Mouse (Mus musculus) midbrain, embryonic 13.5 days (tissue): ENCODE data around the gene Adamtsl5. TPM values are rescaled to one million over a fixed set of nuclear protein-coding genes. Genes with fewer than 3 reads are reported as not detected.
A peak's percentile ranks its signal among the peaks of the same experiment; 100 is the strongest.

Source experiments
- ATAC-seq: fragments of 200-750 bp; cut with Nextera tagmentation; 2 replicates; pipeline ENCODE4 v1.8.0; 2017; ENCODE audit warnings: mild to moderate bottlenecking, moderate TSS enrichment, moderate library complexity
- H3K27ac ChIP-seq: fragments of 300-500 bp; sonication (generic); 2 replicates; pipeline ENCODE4 v1.5.1; 2015; ENCODE audit warnings: inconsistent platforms, mild to moderate bottlenecking, moderate library complexity
- H3K27me3 ChIP-seq: fragments of 300-500 bp; sonication (generic); 2 replicates; pipeline ENCODE4 v1.6.1; 2015; ENCODE audit warnings: mild to moderate bottlenecking, inconsistent platforms
- H3K36me3 ChIP-seq: fragments of 300-500 bp; sonication (generic); 2 replicates; pipeline ENCODE4 v1.6.1; 2015; ENCODE audit warnings: mild to moderate bottlenecking, inconsistent platforms
- H3K4me1 ChIP-seq: fragments of 300-500 bp; sonication (generic); replicated peaks from 2 replicates; pipeline ENCODE4 v1.6.1; 2015; ENCODE audit warnings: inconsistent platforms
- H3K4me2 ChIP-seq: fragments of 300-500 bp; sonication (generic); replicated peaks from 2 replicates; pipeline ENCODE4 v1.6.1; 2015; ENCODE audit warnings: moderate library complexity, mild to moderate bottlenecking, inconsistent platforms
- H3K4me3 ChIP-seq: fragments of 300-500 bp; sonication (generic); replicated peaks from 2 replicates; pipeline ENCODE4 v1.5.1; 2015; ENCODE audit warnings: mild to moderate bottlenecking, inconsistent platforms
- H3K9ac ChIP-seq: fragments of 300-500 bp; sonication (generic); replicated peaks from 2 replicates; pipeline ENCODE4 v1.6.1; 2015; ENCODE audit warnings: mild to moderate bottlenecking, inconsistent platforms
- H3K9me3 ChIP-seq: fragments of 300-500 bp; sonication (generic); 2 replicates; pipeline ENCODE4 v1.6.1; 2016; ENCODE audit warnings: mild to moderate bottlenecking, inconsistent platforms
- WGBS: fragments of 180-500 bp; shearing (Covaris S2); methylation state at CpG from one replicate; pipeline ENCODE4 v1.1.7; 2015; 5-methylcytosine and 5-hydroxymethylcytosine counted together
- polyA plus RNA-seq: library from polyadenylated mRNA; unstranded; fragments of >200 nt; fragmentation: Nextera tagmentation; extraction: Ambion mirVana; gene quantifications from 2 replicates; pipeline ENCODE4 v1.2.1, GENCODE M21; 2015

The Adamtsl5 gene
- polyA plus RNA-seq, 1 experiment from 2014 or later = 0.61 TPM

GRCm38 (mm10) chr10:80385811-80386734 is 37.9 kb upstream of the Adamtsl5 start:
- Histone ChIP-seq H3K27ac (peak overlapping the region; percentile 99), H3K27me3 (no peaks in the 10 kb centered on the region), H3K9me3 (no peaks in the 10 kb centered on the region), H3K4me1 (peaks cover 48% of the 10 kb centered on the region), H3K9ac (peak overlapping the region; percentile 100), H3K4me2 (peak overlapping the region; percentile 98), H3K36me3 (peaks cover 56% of the 10 kb centered on the region), H3K4me3 (peak overlapping the region; percentile 100)
- ATAC-seq = peak; percentile 83
- WGBS = under 1% methylated on average over 34 of the region's 34 CpGs

- H3K4me3 ChIP-seq = peak overlapping the region; percentile 100
- peaks cover 54% of the 10 kb centered on the region for H3K36me3 ChIP-seq
- H3K27ac ChIP-seq = peak overlapping the region; percentile 99
- ATAC-seq = peak; percentile 26
- H3K27me3 ChIP-seq = no peaks in the 10 kb centered on the region
- peaks cover 54% of the 10 kb centered on the region for H3K4me1 ChIP-seq
- peak overlapping the region; percentile 100 for H3K9ac ChIP-seq
- no peaks in the 10 kb centered on the region for H3K9me3 ChIP-seq
- WGBS = 6% methylated on average over 7 of the region's 7 CpGs
- peak overlapping the region; percentile 98 for H3K4me2 ChIP-seq
These were observed 37.1 kb upstream of the Adamtsl5 start for GRCm38 (mm10) chr10:80385310-80385709.

- Histone ChIP-seq H3K36me3 (peaks cover 53% of the 10 kb centered on the region), H3K4me1 (peaks cover 54% of the 10 kb centered on the region), H3K9ac (peak overlapping the region; percentile 100), H3K27ac (peak overlapping the region; percentile 99), H3K27me3 (no peaks in the 10 kb centered on the region), H3K4me3 (peak overlapping the region; percentile 100), H3K4me2 (peak overlapping the region; percentile 98), H3K9me3 (no peaks in the 10 kb centered on the region)
- ATAC-seq = no peak
- 69% methylated on average over 7 of the region's 7 CpGs for WGBS
These were observed 36.5 kb upstream of the Adamtsl5 start for GRCm38 (mm10) chr10:80384709-80385108.

GRCm38 (mm10) chr10:80384115-80384639 is 36.0 kb upstream of the Adamtsl5 start:
- 87% methylated on average over 4 of the region's 4 CpGs for WGBS
- Histone ChIP-seq H3K4me2 (peak overlapping the region; percentile 98), H3K9me3 (no peaks in the 10 kb centered on the region), H3K4me1 (peaks cover 54% of the 10 kb centered on the region), H3K27me3 (no peaks in the 10 kb centered on the region), H3K4me3 (peak overlapping the region; percentile 100), H3K9ac (peak overlapping the region; percentile 100), H3K27ac (peak overlapping the region; percentile 99; the same call in 1 of the 2 replicates), H3K36me3 (peaks cover 58% of the 10 kb centered on the region)
- ATAC-seq = no peak

GRCm38 (mm10) chr10:80383431-80383830 is 35.2 kb upstream of the Adamtsl5 start:
- H3K4me2 ChIP-seq = peak overlapping the region; percentile 98
- H3K36me3 ChIP-seq = peaks cover 59% of the 10 kb centered on the region
- peak overlapping the region; percentile 100 for H3K4me3 ChIP-seq
- no peak for ATAC-seq
- H3K9me3 ChIP-seq = no peaks in the 10 kb centered on the region
- 66% methylated on average over 4 of the region's 4 CpGs for WGBS
- H3K4me1 ChIP-seq = peaks cover 54% of the 10 kb centered on the region
- no peaks in the 10 kb centered on the region for H3K27me3 ChIP-seq
- 0 out of 2 replicates have a peak overlapping the region, but pooled peaks have one; percentile 15 for H3K27ac ChIP-seq
- peak overlapping the region; percentile 100 for H3K9ac ChIP-seq

DNA sequence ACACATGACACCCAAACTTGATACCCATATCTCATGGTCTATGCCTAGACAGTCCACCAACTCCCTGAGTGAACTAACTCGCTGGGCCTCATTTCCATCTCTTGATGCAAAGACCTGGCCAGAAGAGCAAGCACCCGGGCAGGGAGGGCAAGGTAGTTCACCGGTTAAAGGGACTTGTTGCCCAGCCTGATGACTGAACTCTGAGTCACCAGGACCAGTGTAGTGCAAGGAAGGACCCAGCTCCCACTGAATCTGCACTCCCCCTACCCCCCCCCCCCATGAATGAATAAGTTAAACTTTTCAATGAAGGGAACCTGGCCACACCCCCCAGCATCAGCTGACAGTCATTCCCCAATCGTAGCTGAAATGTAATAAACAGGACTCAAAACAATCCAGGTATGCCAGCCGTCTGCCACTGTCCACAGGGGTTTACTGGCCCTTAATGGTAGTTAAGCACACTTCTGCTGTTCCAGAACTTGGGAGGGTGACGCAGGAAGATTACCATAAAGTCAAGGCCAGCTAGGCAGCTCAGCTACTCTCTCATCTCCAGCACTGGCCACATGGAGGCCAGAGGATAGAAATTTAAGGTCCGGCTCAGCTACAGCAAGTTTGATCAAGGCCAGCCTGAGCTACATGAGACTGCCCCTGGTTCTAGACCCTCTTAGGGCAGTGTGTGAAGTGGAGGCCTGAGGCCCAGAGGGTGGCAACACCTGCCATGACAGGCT is 34.6 kb upstream of the Adamtsl5 start:
- Histone ChIP-seq H3K9me3 (no peaks in the 10 kb centered on the region), H3K9ac (peak overlapping the region; percentile 100), H3K36me3 (peaks cover 59% of the 10 kb centered on the region), H3K27me3 (no peaks in the 10 kb centered on the region), H3K4me3 (peak overlapping the region; percentile 100), H3K27ac (0 out of 2 replicates have a peak overlapping the region, but pooled peaks have one; percentile 15), H3K4me2 (peak overlapping the region; percentile 98), H3K4me1 (peaks cover 47% of the 10 kb centered on the region)
- WGBS = 86% methylated on average over 7 of the region's 7 CpGs
- ATAC-seq = no peak

GRCm38 (mm10) chr10:80377716-80378115 is 29.5 kb upstream of the Adamtsl5 start:
- 49% methylated on average over 10 of the region's 10 CpGs for WGBS

GRCm38 (mm10) chr10:80376160-80376559 is 27.9 kb upstream of the Adamtsl5 start:
- WGBS = 2% methylated on average over 7 of the region's 7 CpGs
- Histone ChIP-seq H3K27ac (no peak overlapping the region), H3K27me3 (peaks cover 5% of the 10 kb centered on the region; the same call in 1 of the 2 replicates), H3K36me3 (peaks cover 18% of the 10 kb centered on the region), H3K4me2 (no peak overlapping the region), H3K4me1 (peaks cover 18% of the 10 kb centered on the region), H3K4me3 (no peak overlapping the region), H3K9me3 (no peaks in the 10 kb centered on the region), H3K9ac (no peak overlapping the region)
- ATAC-seq = 0 out of 2 replicates have a peak, but pooled peaks have one; percentile 45

More at GRCm38 (mm10) chr10:80377716-80378115, 29.5 kb upstream of the Adamtsl5 start:
- Histone ChIP-seq H3K36me3 (peaks cover 34% of the 10 kb centered on the region), H3K27ac (no peak overlapping the region), H3K4me2 (no peak overlapping the region), H3K9me3 (no peaks in the 10 kb centered on the region), H3K9ac (no peak overlapping the region), H3K27me3 (no peaks in the 10 kb centered on the region), H3K4me3 (no peak overlapping the region), H3K4me1 (peaks cover 19% of the 10 kb centered on the region)
- ATAC-seq = no peak

DNA sequence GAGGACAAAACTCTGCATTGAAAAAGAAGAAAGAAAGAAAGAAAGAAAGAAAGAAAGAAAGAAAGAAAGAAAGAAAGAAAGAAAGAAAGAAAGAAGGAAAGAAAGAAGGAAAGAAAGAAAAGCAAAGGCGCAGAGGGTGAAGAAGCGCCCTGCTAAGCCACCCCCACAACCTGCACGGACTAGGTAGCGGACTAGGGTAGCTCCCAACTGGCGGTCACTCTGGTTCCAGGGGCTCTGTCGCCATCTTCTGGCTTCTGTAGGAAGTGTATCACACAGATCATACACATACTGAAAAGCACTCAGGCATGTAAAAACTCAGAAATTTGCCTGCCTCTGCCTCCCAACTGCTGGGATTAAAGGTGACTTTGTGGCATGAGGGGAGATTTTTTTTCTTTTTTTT is 25.9 kb upstream of the Adamtsl5 start:
- ATAC-seq = no peak
- H3K36me3 ChIP-seq = no peaks in the 10 kb centered on the region
- H3K4me1 ChIP-seq = peaks cover 12% of the 10 kb centered on the region
- H3K9me3 ChIP-seq = no peaks in the 10 kb centered on the region
- H3K27me3 ChIP-seq = peaks cover 5% of the 10 kb centered on the region; the same call in 1 of the 2 replicates
- H3K9ac ChIP-seq = no peak overlapping the region
- no peak overlapping the region for H3K27ac ChIP-seq
- H3K4me3 ChIP-seq = no peak overlapping the region
- no peak overlapping the region for H3K4me2 ChIP-seq
- 17% methylated on average over 6 of the region's 6 CpGs for WGBS

DNA sequence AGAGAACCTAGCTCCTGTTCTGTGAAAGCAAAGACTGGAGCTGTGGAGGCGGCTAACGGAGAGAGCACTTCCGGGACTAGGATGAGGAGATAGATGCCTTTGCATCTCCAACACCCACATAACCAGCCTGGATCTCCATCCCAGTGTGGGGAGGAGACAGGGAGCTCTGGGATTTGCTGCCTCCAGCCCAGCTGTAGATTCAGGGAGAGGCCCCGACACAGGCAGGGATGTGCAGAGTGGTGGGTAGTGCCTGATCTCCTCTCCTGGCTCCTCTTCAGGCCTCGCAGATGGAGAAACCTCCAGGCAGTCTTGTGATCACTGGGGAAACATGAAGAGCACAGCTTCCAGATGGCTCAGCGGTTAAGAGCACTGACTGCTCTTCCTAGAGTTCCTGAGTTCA is 24.5 kb upstream of the Adamtsl5 start:
- H3K9me3 ChIP-seq = no peaks in the 10 kb centered on the region
- H3K27ac ChIP-seq = no peak overlapping the region
- H3K4me3 ChIP-seq = no peak overlapping the region
- no peaks in the 10 kb centered on the region for H3K36me3 ChIP-seq
- no peak overlapping the region for H3K4me2 ChIP-seq
- H3K27me3 ChIP-seq = peaks cover 5% of the 10 kb centered on the region; the same call in 1 of the 2 replicates
- ATAC-seq = no peak
- H3K4me1 ChIP-seq = peaks cover 12% of the 10 kb centered on the region
- 86% methylated on average over 6 of the region's 6 CpGs for WGBS
- H3K9ac ChIP-seq = no peak overlapping the region

DNA sequence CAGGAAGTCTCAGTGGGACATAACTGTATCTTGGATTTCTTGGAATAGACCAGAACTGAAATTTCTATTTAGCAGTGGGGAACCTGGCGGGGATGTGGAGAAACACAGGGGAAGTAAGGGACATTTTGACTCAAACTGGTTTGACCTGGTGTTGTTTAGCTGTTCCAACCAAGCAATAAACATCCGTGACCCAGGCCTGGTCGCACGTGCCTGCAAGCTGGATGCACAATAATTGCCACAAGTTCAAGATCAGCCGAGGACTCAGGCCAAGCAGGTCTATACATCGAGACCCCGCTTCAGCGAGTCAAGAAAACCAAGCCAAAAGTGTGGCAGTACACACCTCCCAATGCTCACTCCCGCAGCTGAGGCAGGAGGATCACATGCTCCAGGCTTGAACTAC is 23.8 kb upstream of the Adamtsl5 start:
- peak overlapping the region; percentile 23; the same call in 1 of the 2 replicates for H3K4me3 ChIP-seq
- peak overlapping the region; percentile 21; the same call in 1 of the 2 replicates for H3K9ac ChIP-seq
- WGBS = 52% methylated on average over 9 of the region's 9 CpGs
- H3K36me3 ChIP-seq = no peaks in the 10 kb centered on the region
- peaks cover 12% of the 10 kb centered on the region for H3K4me1 ChIP-seq
- peaks cover 10% of the 10 kb centered on the region; the same call in 1 of the 2 replicates for H3K27me3 ChIP-seq
- 0 out of 2 replicates have a peak overlapping the region, but pooled peaks have one; percentile 1 for H3K27ac ChIP-seq
- H3K9me3 ChIP-seq = no peaks in the 10 kb centered on the region
- H3K4me2 ChIP-seq = peak overlapping the region; percentile 35
- ATAC-seq = no peak
